Mouse (Mus musculus) bone marrow, adult 2 months (tissue): ENCODE measurements around the gene Crtc3.

Experiments used
- CTCF ChIP-seq: fragments of 200-500 bp; IDR thresholded peaks from 2 replicates; pipeline ENCODE4 v1.5.1; 2011; ENCODE audit warnings: low read length, control low read depth; ENCODE audit not compliant: control insufficient read depth, insufficient read depth
- POLR2A ChIP-seq: fragments of 200-500 bp; IDR thresholded peaks from 2 replicates; pipeline ENCODE4 v1.6.1; 2011; ENCODE audit warnings: low read depth, mild to moderate bottlenecking, control low read depth, low read length, borderline replicate concordance; ENCODE audit not compliant: control insufficient read depth

GRCm38 (mm10) chr7:80583981-80584380 is 104.7 kb downstream of the Crtc3 start:
- TF ChIP-seq POLR2A (no peak), CTCF (peak; percentile 64)
